ENCODE assay signal across 14 mouse cellular contexts in genomic region chr17:15807295-15807984, GRCm38 (mm10). TPM values are rescaled to one million over a fixed set of nuclear protein-coding genes. Genes with fewer than 3 reads are reported as not detected.
DNase-seq lines count a peak whose midpoint lies in the region; ATAC-seq and TF ChIP-seq lines count a peak whose summit lies in the region.
"Had no signal": no experiment of that assay in that cellular context is flagged by ENCODE, and none has a peak within 500 bp of the region (broad histone marks: within the 10 kb centered on the region; RNA-seq: fewer than 3 reads in every experiment).

No protein-coding gene starts in this region.

- no peak overlapping the region for H3K4me2 ChIP-seq in embryonic facial prominence, embryonic 12.5 days (replicated peaks)
- no peak overlapping the region for H3K4me2 ChIP-seq in liver, embryonic 11.5 days
- no peak overlapping the region for H3K4me2 ChIP-seq in liver, postnatal 0 days (ENCODE audit: low read depth, low read length)
- H3K4me2 ChIP-seq: intestine, embryonic 15.5 days; limb, embryonic 15.5 days had no signal

- no peak for TF ChIP-seq EP300 in liver, postnatal 0 days (IDR thresholded peaks at IDR 0.05; ENCODE audit: low read depth)

- ATAC-seq in embryonic facial prominence, embryonic 12.5 days (ENCODE audit: insufficient number of reproducible peaks, insufficient read depth, low FRiP score, low TSS enrichment): peak; percentile 45; the same call in 1 of the 2 replicates
- peak; percentile 29; the same call in 1 of the 2 replicates for ATAC-seq in liver, embryonic 11.5 days (replicated peaks; ENCODE audit: low FRiP score)
- no peak for ATAC-seq in liver, postnatal 0 days
- ATAC-seq: intestine, embryonic 15.5 days had no signal

- WGBS in embryonic facial prominence, embryonic 12.5 days: 92% methylated on average over 23 of the region's 23 CpGs
- 89% methylated on average over 23 of the region's 23 CpGs for WGBS in embryonic facial prominence, embryonic 10.5 days
- 78% methylated on average over 23 of the region's 23 CpGs for WGBS in liver, embryonic 11.5 days
- 79% methylated on average over 23 of the region's 23 CpGs for whole genome bisulfite sequencing in liver, postnatal 0 days (ENCODE audit: insufficient replicate concordance)

- no peak overlapping the region for H3K9ac ChIP-seq in embryonic facial prominence, embryonic 12.5 days
- H3K9ac ChIP-seq in liver, embryonic 11.5 days (ENCODE audit: low read depth, low read length): no peak overlapping the region
- no peak overlapping the region for H3K9ac ChIP-seq in liver, postnatal 0 days (replicated peaks)
- H3K9ac ChIP-seq: intestine, embryonic 15.5 days; limb, embryonic 15.5 days had no signal

- TF ChIP-seq CTCF in liver, postnatal 0 days (IDR thresholded peaks at IDR 0.05; ENCODE audit: low read depth): no peak

- peaks cover 15% of the 10 kb centered on the region for H3K36me3 ChIP-seq in embryonic facial prominence, embryonic 12.5 days
- peaks cover 40% of the 10 kb centered on the region for H3K36me3 ChIP-seq in embryonic facial prominence, embryonic 10.5 days (replicated peaks)
- no peaks in the 10 kb centered on the region for H3K36me3 ChIP-seq in liver, embryonic 11.5 days (ENCODE audit: control insufficient read depth, insufficient read depth, low read length)
- H3K36me3 ChIP-seq in liver, postnatal 0 days (replicated peaks; ENCODE audit: insufficient read depth, low read length): no peaks in the 10 kb centered on the region; the same call in 1 of the 2 replicates

- H3K4me1 ChIP-seq in embryonic facial prominence, embryonic 12.5 days: peaks cover 32% of the 10 kb centered on the region
- peaks cover 50% of the 10 kb centered on the region for H3K4me1 ChIP-seq in embryonic facial prominence, embryonic 10.5 days
- 0 out of 2 replicates have a peak, but pooled peaks cover 2% of the 10 kb centered on the region for H3K4me1 ChIP-seq in liver, embryonic 11.5 days (replicated peaks; ENCODE audit: control insufficient read depth, insufficient read depth, low read length)
- H3K4me1 ChIP-seq in liver, postnatal 0 days (ENCODE audit: insufficient read depth): no peaks in the 10 kb centered on the region

- no peaks in the 10 kb centered on the region for H3K27me3 ChIP-seq in embryonic facial prominence, embryonic 12.5 days
- no peaks in the 10 kb centered on the region for H3K27me3 ChIP-seq in embryonic facial prominence, embryonic 10.5 days (replicated peaks; ENCODE audit: low read depth, poor library complexity, severe bottlenecking)
- H3K27me3 ChIP-seq in liver, embryonic 11.5 days (replicated peaks; ENCODE audit: control insufficient read depth, insufficient read depth, low read length): no peaks in the 10 kb centered on the region
- no peaks in the 10 kb centered on the region for H3K27me3 ChIP-seq in liver, postnatal 0 days (ENCODE audit: insufficient read depth, low read length)
- H3K27me3 ChIP-seq: intestine, embryonic 15.5 days; limb, embryonic 15.5 days had no signal

- H3K9me3 ChIP-seq in embryonic facial prominence, embryonic 12.5 days: 0 out of 2 replicates have a peak, but pooled peaks cover 2% of the 10 kb centered on the region
- no peaks in the 10 kb centered on the region for H3K9me3 ChIP-seq in embryonic facial prominence, embryonic 10.5 days
- no peaks in the 10 kb centered on the region for H3K9me3 ChIP-seq in liver, embryonic 11.5 days (ENCODE audit: control insufficient read depth, low read length)
- no peaks in the 10 kb centered on the region for H3K9me3 ChIP-seq in liver, postnatal 0 days (ENCODE audit: low read length)
- H3K9me3 ChIP-seq: intestine, embryonic 15.5 days; limb, embryonic 15.5 days had no signal

- H3K27ac ChIP-seq in embryonic facial prominence, embryonic 12.5 days: no peak overlapping the region
- no peak overlapping the region for H3K27ac ChIP-seq in embryonic facial prominence, embryonic 10.5 days (replicated peaks)
- H3K27ac ChIP-seq in liver, embryonic 11.5 days (ENCODE audit: low read depth, low read length): no peak overlapping the region
- no peak overlapping the region for H3K27ac ChIP-seq in liver, postnatal 0 days (ENCODE audit: low read depth)
- H3K27ac ChIP-seq: intestine, embryonic 15.5 days; kidney, postnatal 0 days had no signal

- no peak overlapping the region for H3K4me3 ChIP-seq in embryonic facial prominence, embryonic 12.5 days
- no peak overlapping the region for H3K4me3 ChIP-seq in embryonic facial prominence, embryonic 10.5 days
- H3K4me3 ChIP-seq in liver, embryonic 11.5 days (ENCODE audit: low read depth, low read length): no peak overlapping the region
- no peak overlapping the region for H3K4me3 ChIP-seq in liver, postnatal 0 days (ENCODE audit: low read depth, low read length)
- H3K4me3 ChIP-seq: intestine, embryonic 15.5 days; limb, embryonic 15.5 days had no signal

- no peak for DNase-seq in embryonic facial prominence, embryonic 10.5 days (ENCODE audit: low spot score)
- DNase-seq in liver, embryonic 11.5 days (ENCODE audit: low spot score): no peak
- DNase-seq in liver, postnatal 0 days: no peak
- peak; percentile 27 to 63 for DNase-seq in gastrocnemius, postnatal 4 days (ENCODE audit: low spot score in 2 of 2)
- DNase-seq in skeletal muscle tissue, adult 2 months (ENCODE audit: low read depth, low spot score): peak; percentile 90
- DNase-seq in thymus, postnatal 4 days: no peak
- DNase-seq in spleen, postnatal 4 days (ENCODE audit: low spot score in 2 of 2): no peak
- DNase-seq: adrenal gland, postnatal 14 days; right cerebral cortex, postnatal 4 days had no signal

RNA-seq across cellular contexts. Expression of gene Rgmb, which starts 23.4 kb away (rescaled TPM):
- 30.2 and 33.5 TPM in 2 replicates for polyA plus RNA-seq in embryonic facial prominence, embryonic 12.5 days (2016; fragmentation: Nextera tagmentation; extraction: Ambion mirVana)
- 17.3 and 18.1 TPM in 2 replicates for polyA plus RNA-seq in embryonic facial prominence, embryonic 10.5 days (2016; fragmentation: Nextera tagmentation; extraction: Ambion mirVana)
- 3.6 and 5.1 TPM in 2 replicates for polyA plus RNA-seq in liver, embryonic 11.5 days (2014; fragmentation: Nextera tagmentation; extraction: Ambion mirVana)
- 1.3 and 1.6 TPM in 2 replicates for polyA plus RNA-seq in liver, postnatal 0 days (2015; fragmentation: Nextera tagmentation; extraction: Ambion mirVana)
- 10 to 100 TPM; 70.7 to 85.5 TPM for total RNA-seq in gastrocnemius, postnatal 4 days (2021)
- total RNA-seq: common myeloid progenitor, adult 5-6 weeks had no signal

Comparison
In these comparisons a context has a peak if more than half of its experiments do, and no peak if none do; other contexts are left out.
1. DNase-seq: peak in gastrocnemius, postnatal 4 days (2 of 2) and skeletal muscle tissue, adult 2 months (single experiment); none in embryonic facial prominence, embryonic 10.5 days (single experiment), liver, embryonic 11.5 days (single experiment), liver, postnatal 0 days (single experiment), thymus, postnatal 4 days (single experiment) and spleen, postnatal 4 days (0 of 2).